Mouse (Mus musculus) kidney, adult 11 months (tissue): ENCODE data around the gene Fam32a.

ENCODE experiments used
- DNase-seq: peaks from one replicate; pipeline ENCODE4 v3.0.0; 2022

Fam32a gene

GRCm38 (mm10) chr8:72240951-72241350 is 21.4 kb downstream of the Fam32a start:
- no peak for DNase-seq

GRCm38 (mm10) chr8:72242226-72242625 is 22.7 kb downstream of the Fam32a start:
- DNase-seq, result no peak

GRCm38 (mm10) chr8:72244610-72245009 is 25.1 kb downstream of the Fam32a start:
- no peak for DNase-seq

- DNase-seq, result no peak
Observed at GRCm38 (mm10) chr8:72257171-72257901, 37.8 kb downstream of the Fam32a start.

- no peak for DNase-seq
Observed at GRCm38 (mm10) chr8:72257902-72258238, 38.3 kb downstream of the Fam32a start.

- no peak for DNase-seq
Observed at GRCm38 (mm10) chr8:72259862-72260261, 40.3 kb downstream of the Fam32a start.

GRCm38 (mm10) chr8:72260585-72260984 is 41.1 kb downstream of the Fam32a start:
- DNase-seq, result no peak

- DNase-seq, result peak; percentile 36
Observed at GRCm38 (mm10) chr8:72261019-72261418, 41.5 kb downstream of the Fam32a start.

GRCm38 (mm10) chr8:72261431-72261830 is 41.9 kb downstream of the Fam32a start:
- no peak for DNase-seq

- DNase-seq, result no peak
Observed at GRCm38 (mm10) chr8:72261872-72262271, 42.3 kb downstream of the Fam32a start.

- DNase-seq, result no peak
Observed at GRCm38 (mm10) chr8:72262756-72263155, 43.2 kb downstream of the Fam32a start.

- DNase-seq, result no peak
Observed at GRCm38 (mm10) chr8:72263451-72263850, 43.9 kb downstream of the Fam32a start.

- peak; percentile 64 for DNase-seq
Observed at GRCm38 (mm10) chr8:72265342-72265741, 45.8 kb downstream of the Fam32a start.

GRCm38 (mm10) chr8:72266671-72267070 is 47.1 kb downstream of the Fam32a start:
- DNase-seq, result no peak

GRCm38 (mm10) chr8:72267106-72267505 is 47.6 kb downstream of the Fam32a start:
- no peak for DNase-seq

GRCm38 (mm10) chr8:72268356-72268755 is 48.8 kb downstream of the Fam32a start:
- peak; percentile 88 for DNase-seq

- DNase-seq, result no peak
Observed at GRCm38 (mm10) chr8:72270606-72271005, 51.1 kb downstream of the Fam32a start.

- DNase-seq, result no peak
Observed at GRCm38 (mm10) chr8:72271051-72271660, 51.6 kb downstream of the Fam32a start.

GRCm38 (mm10) chr8:72271691-72272090 is 52.2 kb downstream of the Fam32a start:
- no peak for DNase-seq

- DNase-seq, result peak; percentile 37
Observed at GRCm38 (mm10) chr8:72272361-72272760, 52.8 kb downstream of the Fam32a start.

GRCm38 (mm10) chr8:72273111-72273770 is 53.7 kb downstream of the Fam32a start:
- no peak for DNase-seq

- DNase-seq, result no peak
Observed at GRCm38 (mm10) chr8:72273807-72274206, 54.3 kb downstream of the Fam32a start.
